Mouse (Mus musculus): ENCODE measurements at regions not wholly inside any gene's neighbourhood (a gene's known extent, or its start where the extent isn't known, plus 50 kb on each side); places are given as distances from the start of the nearest gene placed in this dataset.

- H3K4me2 ChIP-seq (replicated peaks) = no peak overlapping the region
- no peaks in the 10 kb centered on the region for H3K27me3 ChIP-seq
- no peaks in the 10 kb centered on the region for H3K9me3 ChIP-seq
- WGBS = 49% methylated on average over 9 of the region's 9 CpGs
- 0 out of 2 replicates have a peak, but pooled peaks have one; percentile 40 for ATAC-seq (ENCODE audit: low FRiP score, low read depth)
- no peaks in the 10 kb centered on the region for H3K4me1 ChIP-seq
- H3K4me3 ChIP-seq = no peak overlapping the region
- H3K9ac ChIP-seq = no peak overlapping the region
- H3K36me3 ChIP-seq = no peaks in the 10 kb centered on the region
- H3K27ac ChIP-seq = no peak overlapping the region
Observed at GRCm38 (mm10) chr10:98557470-98558060, 356.6 kb upstream of the Atp2b1 start.

- Histone ChIP-seq H3K4me3 (no peak overlapping the region), H3K4me1 (no peaks in the 10 kb centered on the region), H3K27ac (no peak overlapping the region), H3K36me3 (no peaks in the 10 kb centered on the region), H3K4me2 (replicated peaks) (no peak overlapping the region), H3K9me3 (no peaks in the 10 kb centered on the region), H3K27me3 (no peaks in the 10 kb centered on the region), H3K9ac (no peak overlapping the region)
- 71% methylated on average over 2 of the region's 2 CpGs for WGBS
- no peak for ATAC-seq (ENCODE audit: low FRiP score, low read depth)
Observed at GRCm38 (mm10) chr10:98558560-98558959, 355.6 kb upstream of the Atp2b1 start.

- Histone ChIP-seq H3K27ac (no peak overlapping the region), H3K4me1 (no peaks in the 10 kb centered on the region), H3K27me3 (no peaks in the 10 kb centered on the region), H3K4me3 (no peak overlapping the region), H3K9me3 (no peaks in the 10 kb centered on the region), H3K9ac (no peak overlapping the region), H3K4me2 (replicated peaks) (no peak overlapping the region), H3K36me3 (no peaks in the 10 kb centered on the region)
- no peak for ATAC-seq (ENCODE audit: low FRiP score, low read depth)
- WGBS = 81% methylated on average over 2 of the region's 2 CpGs
Observed at GRCm38 (mm10) chr10:98562297-98562912, 351.8 kb upstream of the Atp2b1 start.

GRCm38 (mm10) chr10:98572782-98573536 lies 341.2 kb upstream of the Atp2b1 start:
- no peaks in the 10 kb centered on the region for H3K9me3 ChIP-seq
- no peak for ATAC-seq (ENCODE audit: low FRiP score, low read depth)
- WGBS = 46% methylated on average over 16 of the region's 16 CpGs
- peak overlapping the region; percentile 1; the same call in 1 of the 2 replicates for H3K4me2 ChIP-seq (replicated peaks)
- H3K4me3 ChIP-seq = no peak overlapping the region
- no peaks in the 10 kb centered on the region for H3K27me3 ChIP-seq
- H3K36me3 ChIP-seq = no peaks in the 10 kb centered on the region
- H3K9ac ChIP-seq = no peak overlapping the region
- peaks cover 6% of the 10 kb centered on the region; the same call in 1 of the 2 replicates for H3K4me1 ChIP-seq
- H3K27ac ChIP-seq = no peak overlapping the region

GRCm38 (mm10) chr10:98577040-98577439 lies 337.2 kb upstream of the Atp2b1 start:
- 89% methylated on average over 6 of the region's 6 CpGs for WGBS
- no peaks in the 10 kb centered on the region for H3K9me3 ChIP-seq
- H3K27me3 ChIP-seq = no peaks in the 10 kb centered on the region
- no peaks in the 10 kb centered on the region for H3K36me3 ChIP-seq
- no peak overlapping the region for H3K4me3 ChIP-seq
- H3K9ac ChIP-seq = no peak overlapping the region
- peaks cover 6% of the 10 kb centered on the region; the same call in 1 of the 2 replicates for H3K4me1 ChIP-seq
- no peak overlapping the region for H3K4me2 ChIP-seq (replicated peaks)
- H3K27ac ChIP-seq = no peak overlapping the region
- no peak for ATAC-seq (ENCODE audit: low FRiP score, low read depth)

- 45% methylated on average over 1 of the region's 1 CpGs for WGBS
- Histone ChIP-seq H3K27me3 (no peaks in the 10 kb centered on the region), H3K4me3 (no peak overlapping the region), H3K9me3 (no peaks in the 10 kb centered on the region), H3K4me1 (no peaks in the 10 kb centered on the region), H3K4me2 (replicated peaks) (no peak overlapping the region), H3K36me3 (no peaks in the 10 kb centered on the region), H3K27ac (no peak overlapping the region), H3K9ac (no peak overlapping the region)
- no peak for ATAC-seq (ENCODE audit: low FRiP score, low read depth)
Observed at GRCm38 (mm10) chr10:98584776-98585175, 329.4 kb upstream of the Atp2b1 start.

GRCm38 (mm10) chr10:98589726-98590125 lies 324.5 kb upstream of the Atp2b1 start:
- Histone ChIP-seq H3K4me3 (no peak overlapping the region), H3K27me3 (no peaks in the 10 kb centered on the region), H3K9me3 (no peaks in the 10 kb centered on the region), H3K27ac (no peak overlapping the region), H3K9ac (no peak overlapping the region), H3K36me3 (no peaks in the 10 kb centered on the region), H3K4me1 (peaks cover 7% of the 10 kb centered on the region; the same call in 1 of the 2 replicates), H3K4me2 (replicated peaks) (no peak overlapping the region)
- WGBS = 85% methylated on average over 14 of the region's 14 CpGs
- ATAC-seq (ENCODE audit: low FRiP score, low read depth) = no peak

- 27% methylated on average over 6 of the region's 6 CpGs for WGBS
Observed at GRCm38 (mm10) chr10:98592154-98592553, 322.1 kb upstream of the Atp2b1 start.

GRCm38 (mm10) chr10:98593910-98594309 lies 320.3 kb upstream of the Atp2b1 start:
- Histone ChIP-seq H3K4me1 (peaks cover 7% of the 10 kb centered on the region; the same call in 1 of the 2 replicates), H3K9me3 (no peaks in the 10 kb centered on the region), H3K27me3 (no peaks in the 10 kb centered on the region), H3K9ac (no peak overlapping the region), H3K36me3 (no peaks in the 10 kb centered on the region), H3K27ac (no peak overlapping the region), H3K4me3 (no peak overlapping the region), H3K4me2 (replicated peaks) (no peak overlapping the region)
- ATAC-seq (ENCODE audit: low FRiP score, low read depth) = no peak
- 51% methylated on average over 5 of the region's 5 CpGs for WGBS

More at GRCm38 (mm10) chr10:98592154-98592553, 322.1 kb upstream of the Atp2b1 start:
- no peaks in the 10 kb centered on the region for H3K9me3 ChIP-seq
- H3K36me3 ChIP-seq = no peaks in the 10 kb centered on the region
- H3K4me2 ChIP-seq (replicated peaks) = no peak overlapping the region
- H3K4me1 ChIP-seq = peaks cover 7% of the 10 kb centered on the region; the same call in 1 of the 2 replicates
- no peaks in the 10 kb centered on the region for H3K27me3 ChIP-seq
- peak; percentile 61; the same call in 1 of the 2 replicates for ATAC-seq (ENCODE audit: low FRiP score, low read depth)
- H3K27ac ChIP-seq = no peak overlapping the region
- H3K9ac ChIP-seq = no peak overlapping the region
- H3K4me3 ChIP-seq = no peak overlapping the region

GRCm38 (mm10) chr10:98608221-98608941 lies 305.8 kb upstream of the Atp2b1 start:
- Histone ChIP-seq H3K4me3 (no peak overlapping the region), H3K27me3 (no peaks in the 10 kb centered on the region), H3K36me3 (no peaks in the 10 kb centered on the region), H3K4me1 (no peaks in the 10 kb centered on the region), H3K27ac (no peak overlapping the region), H3K4me2 (replicated peaks) (no peak overlapping the region), H3K9me3 (no peaks in the 10 kb centered on the region), H3K9ac (no peak overlapping the region)
- 87% methylated on average over 18 of the region's 18 CpGs for WGBS
- ATAC-seq (ENCODE audit: low FRiP score, low read depth) = no peak

GRCm38 (mm10) chr10:98610708-98611107 lies 303.5 kb upstream of the Atp2b1 start:
- Histone ChIP-seq H3K4me3 (no peak overlapping the region), H3K27ac (no peak overlapping the region), H3K9ac (no peak overlapping the region), H3K4me2 (replicated peaks) (no peak overlapping the region), H3K36me3 (no peaks in the 10 kb centered on the region), H3K9me3 (no peaks in the 10 kb centered on the region), H3K27me3 (no peaks in the 10 kb centered on the region), H3K4me1 (no peaks in the 10 kb centered on the region)
- no peak for ATAC-seq (ENCODE audit: low FRiP score, low read depth)
- WGBS = 74% methylated on average over 6 of the region's 6 CpGs

Data from limb, embryonic 13.5 days (tissue).